ENCODE assay signal across 22 mouse cellular contexts in the genomic region with DNA sequence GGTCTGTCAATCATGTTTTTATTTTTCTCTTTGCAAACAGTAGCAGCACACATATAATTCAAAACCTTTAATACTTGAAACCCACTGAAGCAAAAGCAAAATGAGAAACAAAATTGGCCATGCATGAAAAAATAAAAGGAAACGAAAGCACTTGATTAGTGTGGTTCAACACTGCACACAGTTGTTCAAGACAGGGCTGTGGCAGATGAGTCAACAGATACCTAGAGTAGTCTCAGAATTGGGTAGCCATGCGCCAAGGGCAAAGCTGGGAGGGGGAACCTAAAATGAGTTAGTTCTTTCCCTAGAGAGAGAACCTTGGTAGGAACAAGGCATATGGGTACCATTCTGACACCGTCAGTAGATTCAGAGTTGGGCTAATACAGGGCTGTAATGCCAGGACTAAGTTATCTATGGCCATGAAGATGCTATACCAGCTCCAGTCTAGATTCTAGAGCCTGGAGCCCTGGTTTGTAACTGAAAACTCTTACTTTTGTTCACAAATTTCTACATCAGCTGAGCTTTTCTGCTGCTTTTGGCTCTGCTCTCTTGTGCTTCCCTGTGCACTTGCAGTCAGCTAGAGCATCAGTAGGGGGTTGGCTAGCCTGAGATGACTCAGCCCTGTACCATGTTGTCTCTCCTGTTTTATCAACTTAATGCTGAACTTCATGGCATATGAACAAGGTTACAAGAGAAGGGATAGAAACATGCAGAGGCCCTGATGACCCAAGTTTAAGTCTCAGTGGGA.
A peak's percentile ranks its signal among the peaks of the same experiment; 100 is the strongest.
DNase-seq lines count a peak whose midpoint lies in the region; ATAC-seq lines count a peak whose summit lies in the region.
"Had no signal": no experiment of that assay in that cellular context is flagged by ENCODE, and none has a peak within 500 bp of the region (broad histone marks: within the 10 kb centered on the region; RNA-seq: fewer than 3 reads in every experiment).

No protein-coding gene starts in this region.

- H3K4me2 ChIP-seq in kidney, embryonic 14.5 days (replicated peaks; ENCODE audit: low read depth, low read length), result no peak overlapping the region
- H3K4me2 ChIP-seq: embryonic facial prominence, embryonic 15.5 days; heart, embryonic 15.5 days; limb, embryonic 15.5 days had no signal

- H3K36me3 ChIP-seq in splenic B cell, adult 2 months (ENCODE audit: control insufficient read depth, insufficient read depth, low read length, poor library complexity, severe bottlenecking), result no peaks in the 10 kb centered on the region
- H3K36me3 ChIP-seq in kidney, embryonic 14.5 days (ENCODE audit: control insufficient read depth, insufficient read depth, low read length), result no peaks in the 10 kb centered on the region
- H3K36me3 ChIP-seq: embryonic facial prominence, embryonic 15.5 days; heart, embryonic 15.5 days; limb, embryonic 15.5 days had no signal

- no peaks in the 10 kb centered on the region for H3K9me3 ChIP-seq in kidney, embryonic 14.5 days (ENCODE audit: control insufficient read depth, low read length)
- H3K9me3 ChIP-seq: embryonic facial prominence, embryonic 15.5 days; heart, embryonic 15.5 days; limb, embryonic 15.5 days had no signal

- H3K27me3 ChIP-seq in splenic B cell, adult 2 months (ENCODE audit: control insufficient read depth, insufficient read depth, low read length, poor library complexity, severe bottlenecking), result no peaks in the 10 kb centered on the region; the same call in 1 of the 2 replicates
- no peaks in the 10 kb centered on the region for H3K27me3 ChIP-seq in kidney, embryonic 14.5 days (ENCODE audit: control insufficient read depth, insufficient read depth, low read length)
- H3K27me3 ChIP-seq: embryonic facial prominence, embryonic 15.5 days; heart, embryonic 15.5 days; limb, embryonic 15.5 days had no signal

- H3K9ac ChIP-seq in kidney, embryonic 14.5 days (ENCODE audit: low read depth, low read length), result no peak overlapping the region
- H3K9ac ChIP-seq: embryonic facial prominence, embryonic 15.5 days; forebrain, postnatal 0 days; heart, embryonic 15.5 days; limb, embryonic 15.5 days had no signal

- no peak overlapping the region for H3K4me3 ChIP-seq in kidney, embryonic 14.5 days (ENCODE audit: low read length)
- H3K4me3 ChIP-seq: embryonic facial prominence, embryonic 15.5 days; heart, adult 2 months; heart, embryonic 15.5 days; layer of hippocampus, adult 2 months; limb, embryonic 15.5 days had no signal

- 90% methylated on average over 3 of the region's 3 CpGs for WGBS in kidney, embryonic 14.5 days

- H3K27ac ChIP-seq in kidney, embryonic 14.5 days (ENCODE audit: low read depth, low read length), result no peak overlapping the region
- H3K27ac ChIP-seq: embryonic facial prominence, embryonic 15.5 days; heart, adult 2 months; heart, embryonic 15.5 days; layer of hippocampus, adult 2 months; limb, embryonic 15.5 days had no signal

- no peaks in the 10 kb centered on the region for H3K4me1 ChIP-seq in kidney, embryonic 14.5 days (ENCODE audit: control insufficient read depth, insufficient read depth, low read length)
- H3K4me1 ChIP-seq: heart, embryonic 15.5 days had no signal

- ATAC-seq in kidney, embryonic 14.5 days (ENCODE audit: low FRiP score, low TSS enrichment), result no peak
- ATAC-seq: forebrain, postnatal 0 days had no signal

- peak; percentile 57 for DNase-seq in cerebellum, adult 9-11 months
- no peak for DNase-seq in cerebellum, adult 11 months
- DNase-seq in urinary bladder, postnatal 14 days (ENCODE audit: low spot score), result peak; percentile 17
- no peak for DNase-seq in urinary bladder, adult 18-20 months (ENCODE audit: low spot score in 2 of 2)
- peak; percentile 40 to 59 for DNase-seq in cerebellum, postnatal 36 days
- peak; percentile 56 for DNase-seq in splenic B cell, adult 2 months (ENCODE audit: low read depth, low spot score)
- DNase-seq in thymus, postnatal 10 days (ENCODE audit: low spot score in 2 of 2), result no peak
- DNase-seq: adrenal gland, postnatal 14 days; embryo, embryonic 11 days; forebrain, postnatal 0 days; heart, adult 2 months; kidney, adult 2 months; kidney, postnatal 14 days; layer of hippocampus, postnatal 36 days; lung, postnatal 10 days; right cerebral cortex, postnatal 4 days; thymus, postnatal 25 days had no signal

Comparison
In these comparisons a context has a peak if more than half of its experiments do, and no peak if none do; other contexts are left out.
1. DNase-seq: peak in cerebellum, adult 9-11 months (single experiment), urinary bladder, postnatal 14 days (single experiment), cerebellum, postnatal 36 days (2 of 2) and splenic B cell, adult 2 months (single experiment); none in cerebellum, adult 11 months (single experiment), urinary bladder, adult 18-20 months (0 of 2) and thymus, postnatal 10 days (0 of 2).